Mouse (Mus musculus) thymus, adult 2 months (tissue): ENCODE data around the gene Samd8.

ENCODE experiments used
- CTCF ChIP-seq: fragments of 200-500 bp; IDR thresholded peaks from 2 replicates; pipeline ENCODE4 v1.5.1; 2012; ENCODE audit warnings: mild to moderate bottlenecking, control low read depth, low read length, moderate library complexity, borderline replicate concordance; ENCODE audit not compliant: control insufficient read depth, poor library complexity, insufficient read depth; ENCODE audit errors: extremely low read depth
- POLR2A ChIP-seq: fragments of 200-500 bp; IDR thresholded peaks from 2 replicates; pipeline ENCODE4 v1.6.1; 2012; ENCODE audit warnings: mild to moderate bottlenecking, low read length, control low read depth, moderate library complexity; ENCODE audit not compliant: control insufficient read depth, poor library complexity, insufficient read depth; ENCODE audit errors: extremely low read depth

- TF ChIP-seq CTCF (no peak), POLR2A (no peak)
These were observed 58.0 kb downstream of the Samd8 start for GRCm38 (mm10) chr14:21808208-21808922.
